ENCODE assay signal across 23 mouse cellular contexts in the genomic region with DNA sequence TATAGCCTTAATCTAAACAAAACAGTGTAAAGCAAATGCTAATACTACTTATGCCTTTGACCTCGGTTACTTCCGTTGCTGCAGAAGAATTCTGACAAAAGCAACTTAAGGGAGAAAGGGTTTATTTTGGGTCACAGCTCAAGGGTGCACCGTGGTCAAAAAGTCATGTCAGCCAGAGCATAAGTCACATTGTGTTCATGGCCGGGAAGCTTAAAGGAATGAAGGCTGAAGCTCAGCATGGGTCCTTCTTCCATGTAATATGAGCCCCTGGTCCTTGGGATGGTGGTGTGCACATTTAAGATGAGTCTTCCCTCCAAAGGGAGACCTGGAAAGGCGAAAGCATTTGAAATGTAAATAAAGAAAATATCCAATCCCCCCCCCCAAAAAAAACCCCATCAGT.
DNase-seq lines count a peak whose midpoint lies in the region; ATAC-seq lines count a peak whose summit lies in the region.
"Had no signal": no experiment of that assay in that cellular context is flagged by ENCODE, and none has a peak within 500 bp of the region (broad histone marks: within the 10 kb centered on the region; RNA-seq: fewer than 3 reads in every experiment).

No protein-coding gene starts in this region.

- intact Hi-C loops in gastrocnemius, postnatal 14 days (cut with DNase I; ENCODE audit: low total_unique reads): no loop called here

- H3K4me3 ChIP-seq in hindbrain, embryonic 10.5 days: no peak overlapping the region
- no peak overlapping the region for H3K4me3 ChIP-seq in hindbrain, embryonic 12.5 days
- H3K4me3 ChIP-seq in kidney, embryonic 15.5 days (replicated peaks): no peak overlapping the region
- H3K4me3 ChIP-seq: embryonic facial prominence, embryonic 13.5 days; embryonic facial prominence, embryonic 15.5 days; erythroblast, embryonic 14.5 days; forebrain, embryonic 10.5 days; forebrain, embryonic 12.5 days had no signal

- H3K27ac ChIP-seq in hindbrain, embryonic 10.5 days: no peak overlapping the region
- H3K27ac ChIP-seq in hindbrain, embryonic 12.5 days: no peak overlapping the region
- no peak overlapping the region for H3K27ac ChIP-seq in kidney, embryonic 15.5 days
- H3K27ac ChIP-seq: embryonic facial prominence, embryonic 13.5 days; embryonic facial prominence, embryonic 15.5 days; forebrain, embryonic 10.5 days; forebrain, embryonic 12.5 days had no signal

- no peak overlapping the region for H3K9ac ChIP-seq in hindbrain, embryonic 12.5 days
- no peak overlapping the region for H3K9ac ChIP-seq in kidney, embryonic 15.5 days
- H3K9ac ChIP-seq: embryonic facial prominence, embryonic 13.5 days; embryonic facial prominence, embryonic 15.5 days; forebrain, embryonic 12.5 days had no signal

- H3K9me3 ChIP-seq in hindbrain, embryonic 10.5 days: no peaks in the 10 kb centered on the region
- H3K9me3 ChIP-seq in hindbrain, embryonic 12.5 days (replicated peaks): 0 out of 2 replicates have a peak, but pooled peaks cover 4% of the 10 kb centered on the region
- no peaks in the 10 kb centered on the region for H3K9me3 ChIP-seq in kidney, embryonic 15.5 days (replicated peaks)
- H3K9me3 ChIP-seq: embryonic facial prominence, embryonic 13.5 days; embryonic facial prominence, embryonic 15.5 days; forebrain, embryonic 10.5 days; forebrain, embryonic 12.5 days had no signal

- DNase-seq in hindbrain, embryonic 10.5 days (ENCODE audit: low spot score): peak; percentile 16
- DNase-seq in R1 (ENCODE audit: low read depth, low spot score): peak; percentile 78
- DNase-seq in embryo, embryonic 10.5 days (ENCODE audit: low spot score): peak; percentile 31
- DNase-seq in embryo, embryonic 9.5 days (ENCODE audit: extremely low spot score): peak; percentile 4
- no peak for DNase-seq in gastrocnemius, postnatal 14 days
- DNase-seq: adrenal gland, adult 8-10 months; adrenal gland, postnatal 14 days; adrenal gland, postnatal 36 days; cerebellum, adult 11-12 months; cerebellum, adult 2 months; cerebellum, adult 9-10 months; cerebellum, postnatal 14 days; cerebellum, postnatal 36 days had no signal

- no peak for ATAC-seq in hindbrain, embryonic 12.5 days (ENCODE audit: low FRiP score)
- no peak for ATAC-seq in kidney, embryonic 15.5 days (replicated peaks; ENCODE audit: low FRiP score)
- ATAC-seq: activated CD4-positive, CD25-positive, alpha-beta regulatory T cell, adult 4 months; forebrain, embryonic 14.5 days; forebrain, embryonic 16.5 days had no signal

- no peaks in the 10 kb centered on the region for H3K4me1 ChIP-seq in hindbrain, embryonic 10.5 days (replicated peaks)
- no peaks in the 10 kb centered on the region for H3K4me1 ChIP-seq in hindbrain, embryonic 12.5 days
- H3K4me1 ChIP-seq in kidney, embryonic 15.5 days: no peaks in the 10 kb centered on the region
- H3K4me1 ChIP-seq: embryonic facial prominence, embryonic 15.5 days; forebrain, embryonic 10.5 days; forebrain, embryonic 12.5 days had no signal

- H3K27me3 ChIP-seq in hindbrain, embryonic 10.5 days (ENCODE audit: insufficient read depth, poor library complexity, severe bottlenecking): no peaks in the 10 kb centered on the region
- no peaks in the 10 kb centered on the region for H3K27me3 ChIP-seq in hindbrain, embryonic 12.5 days
- no peaks in the 10 kb centered on the region for H3K27me3 ChIP-seq in kidney, embryonic 15.5 days
- H3K27me3 ChIP-seq: embryonic facial prominence, embryonic 13.5 days; embryonic facial prominence, embryonic 15.5 days; forebrain, embryonic 12.5 days had no signal

- 42% methylated on average over 5 of the region's 5 CpGs for WGBS in hindbrain, embryonic 10.5 days
- 49% methylated on average over 5 of the region's 5 CpGs for WGBS in hindbrain, embryonic 12.5 days
- 22% methylated on average over 5 of the region's 5 CpGs for WGBS in kidney, embryonic 15.5 days

- H3K36me3 ChIP-seq in hindbrain, embryonic 10.5 days: no peaks in the 10 kb centered on the region
- H3K36me3 ChIP-seq in hindbrain, embryonic 12.5 days: no peaks in the 10 kb centered on the region
- H3K36me3 ChIP-seq in kidney, embryonic 15.5 days: no peaks in the 10 kb centered on the region
- H3K36me3 ChIP-seq: embryonic facial prominence, embryonic 13.5 days; embryonic facial prominence, embryonic 15.5 days; forebrain, embryonic 10.5 days; forebrain, embryonic 12.5 days had no signal

- H3K4me2 ChIP-seq in hindbrain, embryonic 12.5 days (replicated peaks): no peak overlapping the region
- H3K4me2 ChIP-seq in kidney, embryonic 15.5 days: no peak overlapping the region
- H3K4me2 ChIP-seq: embryonic facial prominence, embryonic 13.5 days; embryonic facial prominence, embryonic 15.5 days; forebrain, embryonic 12.5 days had no signal
